Mouse (Mus musculus) heart, postnatal 14 days (tissue): ENCODE measurements around the gene Higd1b. TPM values are rescaled to one million over a fixed set of nuclear protein-coding genes. Genes with fewer than 3 reads are reported as not detected.

Experiments used
- total RNA-seq, 2 experiments: library from RNA; stranded (reverse); gene quantifications; 2 replicates each; pipeline ENCODE4 v1.2.3; 2021

Gene Higd1b
- total RNA-seq, 2 experiments from 2014 or later: 20.4 to 25.4 TPM

Other genes starting within 250 kb of the Higd1b start
- 1 to 10 TPM; 5.6 to 7.3 TPM for gene Fzd2, start 231.5 kb upstream of the Higd1b start, total RNA-seq
- not detected for gene Meioc, start 172.1 kb upstream of the Higd1b start, total RNA-seq
- gene Ccdc43, start 138.1 kb upstream of the Higd1b start, total RNA-seq: 10 to 100 TPM; 16.0 to 18.5 TPM
- gene Adam11, start 74.4 kb upstream of the Higd1b start, total RNA-seq: 1 to 10 TPM; 4.0 to 4.4 TPM
- 10 to 100 TPM; 37.7 to 42.6 TPM for gene Gjc1, start 16.1 kb upstream of the Higd1b start, total RNA-seq
- 10 to 100 TPM; 39.2 to 40.5 TPM for gene Eftud2, start 45.1 kb downstream of the Higd1b start, total RNA-seq
- under 1 TPM; 0.14 to 0.22 TPM for gene Ccdc103, start 45.4 kb downstream of the Higd1b start, total RNA-seq
- gene Fam187a, start 49.3 kb downstream of the Higd1b start, total RNA-seq: not detected
- gene Gfap, start 65.1 kb downstream of the Higd1b start, total RNA-seq: under 1 TPM; 0.15 to 0.36 TPM
- gene Kif18b, start 89.3 kb downstream of the Higd1b start, total RNA-seq: 1 to 10 TPM; 2.1 to 3.3 TPM
- gene C1ql1, start 110.8 kb downstream of the Higd1b start, total RNA-seq: under 1 TPM; 0.19 to 0.20 TPM
- gene Nmt1, start 192.3 kb downstream of the Higd1b start, total RNA-seq: 10 to 100 TPM; 61.0 to 62.1 TPM
- gene Dcakd, start 192.5 kb downstream of the Higd1b start, total RNA-seq: 10 to 100 TPM; 68.5 to 71.1 TPM